ENCODE assay signal across 8 mouse cellular contexts in genomic region chrX:35889800-35890106, GRCm38 (mm10). TPM values are rescaled to one million over a fixed set of nuclear protein-coding genes. Genes with fewer than 3 reads are reported as not detected.
A peak's percentile ranks its signal among the peaks of the same experiment; 100 is the strongest.
DNase-seq lines count a peak whose midpoint lies in the region; ATAC-seq lines count a peak whose summit lies in the region.

No protein-coding gene starts in this region.

- WGBS in lung, embryonic 15.5 days, result 27% methylated on average over 8 of the region's 8 CpGs
- 25% methylated on average over 8 of the region's 8 CpGs for WGBS in forebrain, embryonic 14.5 days
- WGBS in liver, embryonic 12.5 days (ENCODE audit: insufficient replicate concordance), result 13% methylated on average over 8 of the region's 8 CpGs
- 14% methylated on average over 8 of the region's 8 CpGs for WGBS in stomach, embryonic 16.5 days

- 0 out of 2 replicates have a peak, but pooled peaks cover 4% of the 10 kb centered on the region for H3K4me1 ChIP-seq in lung, embryonic 15.5 days
- H3K4me1 ChIP-seq in forebrain, embryonic 14.5 days (ENCODE audit: control insufficient read depth, insufficient read depth, low read length), result no peaks in the 10 kb centered on the region
- no peaks in the 10 kb centered on the region for H3K4me1 ChIP-seq in liver, embryonic 12.5 days
- no peaks in the 10 kb centered on the region for H3K4me1 ChIP-seq in stomach, embryonic 16.5 days (ENCODE audit: control insufficient read depth, insufficient read depth, low read length)

- peak; percentile 5 for DNase-seq in cerebellum, adult 11-12 months
- no peak for DNase-seq in cerebellum, adult 11 months
- DNase-seq in lung, postnatal 14 days, result no peak
- no peak for DNase-seq in forebrain, embryonic 14.5 days (ENCODE audit: low spot score)
- no peak for DNase-seq in layer of hippocampus, postnatal 25 days (ENCODE audit: extremely low spot score in 1 of 2, low spot score in 1 of 2)

- no peak for ATAC-seq in lung, embryonic 15.5 days (ENCODE audit: borderline replicate concordance, extremely low read depth, low FRiP score, low TSS enrichment)
- peak; percentile 57 for ATAC-seq in forebrain, embryonic 14.5 days
- ATAC-seq in liver, embryonic 12.5 days, result no peak
- no peak for ATAC-seq in stomach, embryonic 16.5 days (ENCODE audit: insufficient read depth, low FRiP score)

- H3K4me3 ChIP-seq in lung, embryonic 15.5 days, result peak overlapping the region; percentile 54
- peak overlapping the region; percentile 54 for H3K4me3 ChIP-seq in forebrain, embryonic 14.5 days (ENCODE audit: low read depth, low read length)
- H3K4me3 ChIP-seq in liver, embryonic 12.5 days, result peak overlapping the region; percentile 52
- peak overlapping the region; percentile 66 for H3K4me3 ChIP-seq in stomach, embryonic 16.5 days (replicated peaks; ENCODE audit: low read length)

- no peaks in the 10 kb centered on the region for H3K9me3 ChIP-seq in lung, embryonic 15.5 days
- no peaks in the 10 kb centered on the region for H3K9me3 ChIP-seq in forebrain, embryonic 14.5 days (replicated peaks; ENCODE audit: control insufficient read depth, low read length)
- no peaks in the 10 kb centered on the region for H3K9me3 ChIP-seq in liver, embryonic 12.5 days (replicated peaks)
- H3K9me3 ChIP-seq in stomach, embryonic 16.5 days (replicated peaks; ENCODE audit: control insufficient read depth, low read length), result no peaks in the 10 kb centered on the region

- H3K27me3 ChIP-seq in lung, embryonic 15.5 days, result no peaks in the 10 kb centered on the region
- H3K27me3 ChIP-seq in forebrain, embryonic 14.5 days (replicated peaks; ENCODE audit: control insufficient read depth, insufficient read depth, low read length), result no peaks in the 10 kb centered on the region
- peaks cover 28% of the 10 kb centered on the region for H3K27me3 ChIP-seq in liver, embryonic 12.5 days (replicated peaks)
- H3K27me3 ChIP-seq in stomach, embryonic 16.5 days (ENCODE audit: control insufficient read depth, insufficient read depth, low read length), result no peaks in the 10 kb centered on the region

- no peak overlapping the region for H3K9ac ChIP-seq in lung, embryonic 15.5 days
- H3K9ac ChIP-seq in forebrain, embryonic 14.5 days (ENCODE audit: low read length), result peak overlapping the region; percentile 74
- H3K9ac ChIP-seq in liver, embryonic 12.5 days, result no peak overlapping the region
- H3K9ac ChIP-seq in stomach, embryonic 16.5 days (ENCODE audit: low read length), result peak overlapping the region; percentile 77

- H3K27ac ChIP-seq in lung, embryonic 15.5 days, result no peak overlapping the region
- H3K27ac ChIP-seq in forebrain, embryonic 14.5 days (ENCODE audit: low read depth, low read length), result peak overlapping the region; percentile 78; the same call in 1 of the 2 replicates
- no peak overlapping the region for H3K27ac ChIP-seq in liver, embryonic 12.5 days
- H3K27ac ChIP-seq in stomach, embryonic 16.5 days (ENCODE audit: low read length), result peak overlapping the region; percentile 29

- H3K4me2 ChIP-seq in lung, embryonic 15.5 days, result peak overlapping the region; percentile 77
- peak overlapping the region; percentile 52 for H3K4me2 ChIP-seq in forebrain, embryonic 14.5 days (ENCODE audit: low read length)
- peak overlapping the region; percentile 65 for H3K4me2 ChIP-seq in liver, embryonic 12.5 days
- peak overlapping the region; percentile 60 for H3K4me2 ChIP-seq in stomach, embryonic 16.5 days (ENCODE audit: low read depth, low read length)

- H3K36me3 ChIP-seq in lung, embryonic 15.5 days, result no peaks in the 10 kb centered on the region
- no peaks in the 10 kb centered on the region for H3K36me3 ChIP-seq in forebrain, embryonic 14.5 days (ENCODE audit: control insufficient read depth, insufficient read depth, low read length)
- H3K36me3 ChIP-seq in liver, embryonic 12.5 days, result no peaks in the 10 kb centered on the region
- no peaks in the 10 kb centered on the region for H3K36me3 ChIP-seq in stomach, embryonic 16.5 days (ENCODE audit: control insufficient read depth, insufficient read depth, low read length)

RNA-seq across cellular contexts. Expression of gene Dock11, which starts 1.1 kb away (rescaled TPM):
- 6.1 and 8.3 TPM in 2 replicates for polyA plus RNA-seq in lung, embryonic 15.5 days (2015; fragmentation: Nextera tagmentation; extraction: Ambion mirVana)
- 19.0 and 20.2 TPM in 2 replicates for polyA plus RNA-seq in forebrain, embryonic 14.5 days (2014; fragmentation: Nextera tagmentation; extraction: Ambion mirVana)
- 5.2 and 5.7 TPM in 2 replicates for polyA plus RNA-seq in liver, embryonic 12.5 days (2016; fragmentation: Nextera tagmentation; extraction: Ambion mirVana)
- 20.2 and 20.7 TPM in 2 replicates for polyA plus RNA-seq in stomach, embryonic 16.5 days (2015; fragmentation: Nextera tagmentation; extraction: Ambion mirVana)
- 10 to 100 TPM; 13.7 to 17.9 TPM for total RNA-seq in layer of hippocampus, postnatal 25 days (2021)

Comparison
In these comparisons a context has a peak if more than half of its experiments do, and no peak if none do; other contexts are left out.
1. H3K27ac ChIP-seq: peak in forebrain, embryonic 14.5 days (single experiment) and stomach, embryonic 16.5 days (single experiment); none in lung, embryonic 15.5 days (single experiment) and liver, embryonic 12.5 days (single experiment).
2. H3K9ac ChIP-seq: peak in forebrain, embryonic 14.5 days (single experiment) and stomach, embryonic 16.5 days (single experiment); none in lung, embryonic 15.5 days (single experiment) and liver, embryonic 12.5 days (single experiment).
3. Peak in every context shown above with its lines, with median percentiles within 50 percentile points of each other: H3K4me2 ChIP-seq and H3K4me3 ChIP-seq.